Mouse (Mus musculus) kidney, postnatal 0 days (tissue): Measurements from ENCODE around the gene Mdga2. TPM values are rescaled to one million over a fixed set of nuclear protein-coding genes. Genes with fewer than 3 reads are reported as not detected.

ENCODE experiments used
- ATAC-seq: fragments of 200-750 bp; cut with Nextera tagmentation; replicated peaks from 2 replicates; pipeline ENCODE4 v1.8.0; 2017; ENCODE audit warnings: low read depth, moderate number of reproducible peaks, moderate TSS enrichment, moderate library complexity; ENCODE audit not compliant: low FRiP score
- DNase-seq: peaks from one replicate; pipeline ENCODE4 v3.0.0-alpha.2; 2016; ENCODE audit warnings: low spot score
- H3K27ac ChIP-seq: fragments of 300-500 bp; sonication (generic); 2 replicates; pipeline ENCODE4 v1.5.1; 2014; ENCODE audit warnings: mild to moderate bottlenecking
- H3K27me3 ChIP-seq: fragments of 300-500 bp; sonication (generic); 2 replicates; pipeline ENCODE4 v1.6.1; 2014; ENCODE audit warnings: low read length, mixed read lengths; ENCODE audit not compliant: insufficient read depth
- H3K36me3 ChIP-seq: fragments of 300-500 bp; sonication (generic); 2 replicates; pipeline ENCODE4 v1.6.1; 2014; ENCODE audit warnings: low read length, mixed read lengths; ENCODE audit not compliant: insufficient read depth
- H3K4me1 ChIP-seq: fragments of 300-500 bp; sonication (generic); replicated peaks from 2 replicates; pipeline ENCODE4 v1.6.1; 2014; ENCODE audit warnings: antibody characterized with exemption, low read length, mixed read lengths; ENCODE audit not compliant: insufficient read depth
- H3K4me2 ChIP-seq: fragments of 300-500 bp; sonication (generic); 2 replicates; pipeline ENCODE4 v1.6.1; 2014; ENCODE audit warnings: mild to moderate bottlenecking, low read length, moderate library complexity, mixed read lengths
- H3K4me3 ChIP-seq: fragments of 300-500 bp; sonication (generic); replicated peaks from 2 replicates; pipeline ENCODE4 v1.5.1; 2014; ENCODE audit warnings: low read depth, low read length
- H3K9ac ChIP-seq: fragments of 300-500 bp; sonication (generic); 2 replicates; pipeline ENCODE4 v1.6.1; 2014; ENCODE audit warnings: low read depth, low read length
- H3K9me3 ChIP-seq: fragments of 300-500 bp; sonication (generic); replicated peaks from 2 replicates; pipeline ENCODE4 v1.6.1; 2016; ENCODE audit warnings: low read length, inconsistent platforms, mixed read lengths
- CTCF ChIP-seq: IDR thresholded peaks from 2 replicates; pipeline ENCODE4 v1.5.1; 2016; ENCODE audit warnings: antibody characterized with exemption, low read depth, mild to moderate bottlenecking, moderate library complexity
- WGBS: fragments of 180-500 bp; shearing (Covaris S2); extraction: QIAGEN DNeasy Blood & Tissue Kit; methylation state at CpG from one replicate; pipeline ENCODE4 v1.1.7; 2014; 5-methylcytosine and 5-hydroxymethylcytosine counted together
- polyA plus RNA-seq: library from polyadenylated mRNA; unstranded; fragments of >200 nt; fragmentation: Nextera tagmentation; extraction: Ambion mirVana; gene quantifications from 2 replicates; pipeline ENCODE4 v1.2.1, GENCODE M21; 2015

Gene Mdga2
- polyA plus RNA-seq, 1 experiment from 2014 or later = 1.3 TPM

DNA sequence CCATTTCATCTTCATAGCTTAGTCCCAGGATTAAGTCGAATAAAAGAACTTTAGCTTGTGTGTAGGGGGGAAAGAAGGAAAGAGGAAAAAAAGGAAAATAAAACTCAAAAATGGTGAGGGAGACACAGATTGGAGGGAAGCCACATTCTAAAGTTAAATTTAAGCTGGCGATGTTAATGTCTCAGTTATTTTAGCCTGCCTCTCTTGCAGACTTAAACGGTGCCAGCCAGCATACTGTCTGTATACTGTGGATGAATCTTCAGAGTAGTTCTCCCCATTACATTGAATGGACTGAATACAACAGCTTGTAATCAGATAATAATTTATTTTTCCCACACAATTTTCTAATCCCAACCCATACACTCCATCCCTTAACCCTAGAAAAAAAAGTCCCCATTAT, 205.2 kb downstream of the Mdga2 start:
- TF ChIP-seq CTCF = no peak
- no peaks in the 10 kb centered on the region for H3K4me1 ChIP-seq
- H3K4me3 ChIP-seq = no peak overlapping the region
- WGBS = 94% methylated on average over 3 of the region's 3 CpGs
- H3K27ac ChIP-seq = no peak overlapping the region
- H3K9ac ChIP-seq = no peak overlapping the region
- H3K27me3 ChIP-seq = no peaks in the 10 kb centered on the region
- no peak for ATAC-seq
- DNase-seq = no peak
- H3K9me3 ChIP-seq = no peaks in the 10 kb centered on the region
- H3K4me2 ChIP-seq = no peak overlapping the region
- no peaks in the 10 kb centered on the region for H3K36me3 ChIP-seq

DNA sequence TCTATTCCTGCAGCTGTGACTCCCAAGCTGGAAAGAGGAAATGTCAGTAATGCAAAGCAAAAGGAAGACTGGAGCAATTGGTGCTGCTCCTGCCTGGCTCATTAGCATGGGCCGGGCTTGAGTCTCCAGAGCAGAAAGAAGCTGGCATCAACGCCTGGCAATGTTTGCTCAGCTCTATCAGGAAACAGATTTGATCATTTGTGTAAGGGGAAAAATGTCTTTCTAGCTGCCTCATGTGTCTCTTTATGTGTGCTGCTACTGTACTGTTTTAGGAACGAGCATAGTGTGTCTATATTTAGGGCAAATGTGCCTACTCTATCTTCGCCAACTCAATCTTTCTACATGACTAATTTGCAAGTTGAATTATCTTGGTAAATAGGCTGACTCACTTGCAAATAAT, 211.0 kb downstream of the Mdga2 start:
- Histone ChIP-seq H3K4me3 (no peak overlapping the region), H3K27me3 (no peaks in the 10 kb centered on the region), H3K9me3 (no peaks in the 10 kb centered on the region), H3K4me2 (no peak overlapping the region), H3K4me1 (no peaks in the 10 kb centered on the region), H3K9ac (no peak overlapping the region), H3K36me3 (no peaks in the 10 kb centered on the region), H3K27ac (no peak overlapping the region)
- 57% methylated on average over 4 of the region's 4 CpGs for WGBS
- no peak for TF ChIP-seq CTCF
- DNase-seq (no peak), ATAC-seq (no peak)

DNA sequence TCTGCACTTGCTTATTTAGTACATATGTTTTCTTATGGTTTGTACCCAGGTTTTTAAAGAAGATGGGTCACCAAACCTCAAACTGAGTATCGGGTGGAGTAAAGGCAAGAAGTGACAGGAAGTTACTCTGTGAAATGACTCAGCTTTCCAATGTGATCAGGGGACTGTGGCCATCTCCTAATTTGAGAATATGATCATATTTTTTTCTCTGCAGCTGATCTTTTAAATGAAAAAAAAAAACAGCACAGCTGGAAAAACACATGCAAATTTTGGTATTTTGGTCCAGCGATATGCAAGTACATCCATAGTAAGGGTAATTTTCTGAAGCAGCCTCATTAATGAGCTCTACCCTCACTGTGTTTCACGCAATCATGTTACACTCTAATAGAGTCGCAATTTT, 212.0 kb downstream of the Mdga2 start:
- WGBS = 94% methylated on average over 4 of the region's 4 CpGs

GRCm38 (mm10) chr12:67009191-67009590, 213.2 kb downstream of the Mdga2 start:
- no peak for DNase-seq
- no peaks in the 10 kb centered on the region for H3K9me3 ChIP-seq
- 83% methylated on average over 3 of the region's 3 CpGs for WGBS
- no peak overlapping the region for H3K9ac ChIP-seq
- ATAC-seq = no peak
- H3K27me3 ChIP-seq = no peaks in the 10 kb centered on the region
- TF ChIP-seq CTCF = no peak
- no peaks in the 10 kb centered on the region for H3K36me3 ChIP-seq
- no peak overlapping the region for H3K4me3 ChIP-seq
- no peaks in the 10 kb centered on the region for H3K4me1 ChIP-seq
- no peak overlapping the region for H3K4me2 ChIP-seq
- H3K27ac ChIP-seq = no peak overlapping the region

More for the DNA sequence above, 212.0 kb downstream of the Mdga2 start:
- no peak for TF ChIP-seq CTCF
- DNase-seq = no peak
- Histone ChIP-seq H3K9me3 (no peaks in the 10 kb centered on the region), H3K9ac (no peak overlapping the region), H3K27me3 (no peaks in the 10 kb centered on the region), H3K36me3 (no peaks in the 10 kb centered on the region), H3K27ac (no peak overlapping the region), H3K4me2 (no peak overlapping the region), H3K4me1 (no peaks in the 10 kb centered on the region), H3K4me3 (no peak overlapping the region)
- ATAC-seq = no peak

DNA sequence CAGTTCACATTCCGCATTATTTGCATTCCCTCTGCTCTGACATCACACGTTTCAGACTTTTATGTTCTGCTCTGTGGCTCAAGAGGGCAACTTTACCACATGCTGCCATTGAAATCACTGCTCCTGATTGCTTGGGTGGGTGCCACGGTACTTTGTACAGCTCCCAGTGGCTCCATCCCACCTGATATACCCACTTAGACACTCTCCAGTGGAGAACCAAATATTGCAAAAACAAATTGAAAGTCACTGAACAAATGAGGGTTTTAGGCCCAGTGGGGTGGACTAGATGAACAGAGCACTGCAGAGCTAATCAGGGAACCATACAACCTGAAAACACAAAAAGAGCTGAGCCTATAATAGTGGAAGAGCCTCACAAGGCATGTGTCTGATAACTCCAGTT, 268.2 kb downstream of the Mdga2 start:
- DNase-seq (no peak), ATAC-seq (no peak)
- Histone ChIP-seq H3K4me1 (no peaks in the 10 kb centered on the region), H3K27me3 (no peaks in the 10 kb centered on the region), H3K4me2 (no peak overlapping the region), H3K36me3 (no peaks in the 10 kb centered on the region), H3K9ac (no peak overlapping the region), H3K4me3 (no peak overlapping the region), H3K9me3 (no peaks in the 10 kb centered on the region), H3K27ac (no peak overlapping the region)
- 65% methylated on average over 3 of the region's 3 CpGs for WGBS
- TF ChIP-seq CTCF = no peak

- no peak overlapping the region for H3K4me3 ChIP-seq
- no peak for ATAC-seq
- no peak for TF ChIP-seq CTCF
- no peak overlapping the region for H3K4me2 ChIP-seq
- no peaks in the 10 kb centered on the region for H3K9me3 ChIP-seq
- WGBS = 87% methylated on average over 5 of the region's 5 CpGs
- DNase-seq = no peak
- H3K27ac ChIP-seq = no peak overlapping the region
- no peaks in the 10 kb centered on the region for H3K27me3 ChIP-seq
- no peaks in the 10 kb centered on the region for H3K4me1 ChIP-seq
- H3K9ac ChIP-seq = no peak overlapping the region
- H3K36me3 ChIP-seq = no peaks in the 10 kb centered on the region
Observed at GRCm38 (mm10) chr12:66915741-66916140, 306.6 kb downstream of the Mdga2 start.

GRCm38 (mm10) chr12:66899366-66899765, 323.0 kb downstream of the Mdga2 start:
- Histone ChIP-seq H3K27me3 (no peaks in the 10 kb centered on the region), H3K9me3 (no peaks in the 10 kb centered on the region), H3K4me2 (no peak overlapping the region), H3K27ac (no peak overlapping the region), H3K4me1 (no peaks in the 10 kb centered on the region), H3K4me3 (no peak overlapping the region), H3K36me3 (no peaks in the 10 kb centered on the region), H3K9ac (no peak overlapping the region)
- DNase-seq = peak; percentile 24
- ATAC-seq = no peak
- no peak for TF ChIP-seq CTCF
- 30% methylated on average over 4 of the region's 4 CpGs for WGBS
